ENCODE assay signal across 11 mouse cellular contexts in genomic region chr10:37849291-37849846, GRCm38 (mm10).
"Had no signal": no experiment of that assay in that cellular context is flagged by ENCODE, and none has a peak within 500 bp of the region (broad histone marks: within the 10 kb centered on the region; RNA-seq: fewer than 3 reads in every experiment).

No protein-coding gene starts in this region.

- H3K27me3 ChIP-seq: neural tube, embryonic 12.5 days had no signal

- H3K4me2 ChIP-seq: neural tube, embryonic 12.5 days had no signal

- DNase-seq: kidney, adult 18-20 months; kidney, postnatal 10 days; kidney, postnatal 4 days; liver; lung, adult 18-20 months; thymus, adult 18-20 months; thymus, postnatal 25 days had no signal

- H3K36me3 ChIP-seq: neural tube, embryonic 12.5 days had no signal

- H3K9ac ChIP-seq: liver, embryonic 14.5 days; neural tube, embryonic 12.5 days had no signal

- H3K27ac ChIP-seq: layer of hippocampus, adult 2 months; left cerebral cortex, adult 2 months; liver, embryonic 14.5 days; neural tube, embryonic 12.5 days had no signal

- H3K4me1 ChIP-seq: neural tube, embryonic 12.5 days had no signal

- H3K4me3 ChIP-seq: layer of hippocampus, adult 2 months; left cerebral cortex, adult 2 months; neural tube, embryonic 12.5 days had no signal
